Mouse (Mus musculus) adrenal gland (tissue): ENCODE data around the gene Map6d1.

Experiments used
- intact Hi-C: fragments of 180-260 bp; cut with DNase I; formaldehyde crosslinking; loops from one replicate; pipeline ENCODE4 v1.15.1; 2025
- long read RNA-seq, 2 experiments: library from polyadenylated mRNA; unstranded; transcript quantifications; one replicate each; pipeline ENCODE4 v2.0.0; 2020; ENCODE audit warnings: borderline replicate concordance in 1 of 2; ENCODE audit not compliant: insufficient replicate concordance in 1 of 2

Map6d1 gene
- long read RNA-seq, experiment 1, partial matches to known transcripts: 0 of 2 reads
- long read RNA-seq, experiment 1, other reads (novel, unspliced or antisense): 1 of 2 reads
- long read RNA-seq, experiment 2: 0 reads

- intact Hi-C loops: no loop called here
Observed at GRCm38 (mm10) chr16:20240468-20241414, at the start of gene Map6d1. TSS of gene Map6d1 (minus strand) at chr16:20241358.

- intact Hi-C loops: no loop called here
Observed at GRCm38 (mm10) chr16:20280238-20280637, 39.1 kb upstream of the Map6d1 start.

GRCm38 (mm10) chr16:20279395-20279794, 38.2 kb upstream of the Map6d1 start:
- intact Hi-C loops: no loop called here

GRCm38 (mm10) chr16:20272994-20273393, 31.8 kb upstream of the Map6d1 start:
- intact Hi-C loops: no loop called here

GRCm38 (mm10) chr16:20271339-20271738, 30.2 kb upstream of the Map6d1 start:
- intact Hi-C loops: no loop called here

- intact Hi-C loops: no loop called here
Observed at GRCm38 (mm10) chr16:20265089-20265488, 23.9 kb upstream of the Map6d1 start.

- intact Hi-C loops: no loop called here
Observed at GRCm38 (mm10) chr16:20257926-20258325, 16.8 kb upstream of the Map6d1 start.

GRCm38 (mm10) chr16:20248442-20249174, 7.5 kb upstream of the Map6d1 start:
- intact Hi-C loops: no loop called here

- intact Hi-C loops: no loop called here
Observed at GRCm38 (mm10) chr16:20247103-20247502, 5.9 kb upstream of the Map6d1 start.

- intact Hi-C loops: loop anchor here (10.0 kb wide), 1 partner anchor 246 kb away; no protein-coding TSS in a partner anchor
Observed at GRCm38 (mm10) chr16:20238646-20239045, 2.5 kb downstream of the Map6d1 start.

- intact Hi-C loops: loop anchor here (10.0 kb wide), 1 partner anchor 247 kb away; no protein-coding TSS in a partner anchor
Observed at GRCm38 (mm10) chr16:20237426-20237825, 3.7 kb downstream of the Map6d1 start.

GRCm38 (mm10) chr16:20234406-20234805, 6.8 kb downstream of the Map6d1 start:
- intact Hi-C loops: loop anchor here (10.0 kb wide), 1 partner anchor 250 kb away; no protein-coding TSS in a partner anchor

- intact Hi-C loops: no loop called here
Observed at GRCm38 (mm10) chr16:20228167-20228566, 13.0 kb downstream of the Map6d1 start.

GRCm38 (mm10) chr16:20227504-20227903, 13.7 kb downstream of the Map6d1 start:
- intact Hi-C loops: no loop called here

GRCm38 (mm10) chr16:20226676-20227075, 14.5 kb downstream of the Map6d1 start:
- intact Hi-C loops: no loop called here

- intact Hi-C loops: no loop called here
Observed at GRCm38 (mm10) chr16:20222726-20223125, 18.4 kb downstream of the Map6d1 start.

- intact Hi-C loops: loop anchor here (2.0 kb wide), 1 partner anchor 89 kb away; the partner anchor contains the start of gene Parl
Observed at GRCm38 (mm10) chr16:20213591-20214226, 27.4 kb downstream of the Map6d1 start.

GRCm38 (mm10) chr16:20199501-20200201, 41.5 kb downstream of the Map6d1 start:
- intact Hi-C loops: no loop called here

- intact Hi-C loops: no loop called here
Observed at GRCm38 (mm10) chr16:20196962-20197361, 44.2 kb downstream of the Map6d1 start.

GRCm38 (mm10) chr16:20195546-20195945, 45.6 kb downstream of the Map6d1 start:
- intact Hi-C loops: no loop called here

GRCm38 (mm10) chr16:20192043-20192442, 49.1 kb downstream of the Map6d1 start:
- intact Hi-C loops: no loop called here
